Mouse (Mus musculus) testis, adult 2 months (tissue): ENCODE results near the gene Tbck. TPM values are rescaled to one million over a fixed set of nuclear protein-coding genes. Genes with fewer than 3 reads are reported as not detected.

Experiments used
- H3K27ac ChIP-seq: fragments of 200-500 bp; 2 replicates; pipeline ENCODE4 v1.5.1; 2012; ENCODE audit warnings: low read depth, low read length; ENCODE audit not compliant: control insufficient read depth, insufficient read depth
- H3K27me3 ChIP-seq: fragments of 200-500 bp; 2 replicates; pipeline ENCODE4 v1.6.1; 2012; ENCODE audit warnings: mild to moderate bottlenecking, low read length, moderate library complexity; ENCODE audit not compliant: control insufficient read depth, insufficient read depth
- H3K36me3 ChIP-seq: fragments of 200-500 bp; 2 replicates; pipeline ENCODE4 v1.6.1; 2012; ENCODE audit warnings: mild to moderate bottlenecking, low read length; ENCODE audit not compliant: control insufficient read depth, insufficient read depth
- H3K4me1 ChIP-seq: fragments of 200-500 bp; 2 replicates; pipeline ENCODE4 v1.6.1; 2012; ENCODE audit warnings: low read length; ENCODE audit not compliant: control insufficient read depth, insufficient read depth
- H3K4me3 ChIP-seq: fragments of 200-500 bp; 2 replicates; pipeline ENCODE4 v1.5.1; 2012; ENCODE audit warnings: low read depth, mild to moderate bottlenecking, low read length, moderate library complexity, mixed read lengths; ENCODE audit not compliant: control insufficient read depth
- CTCF ChIP-seq: fragments of 200-500 bp; IDR thresholded peaks from 2 replicates; pipeline ENCODE4 v1.5.1; 2012; ENCODE audit warnings: low read depth, mild to moderate bottlenecking, inconsistent platforms, low read length, moderate library complexity; ENCODE audit not compliant: control insufficient read depth, insufficient read depth, insufficient replicate concordance
- POLR2A ChIP-seq: fragments of 200-500 bp; IDR thresholded peaks from 2 replicates; pipeline ENCODE4 v1.6.1; 2012; ENCODE audit warnings: low read depth, mild to moderate bottlenecking, inconsistent platforms, low read length, moderate library complexity; ENCODE audit not compliant: control insufficient read depth
- polyA plus RNA-seq: library from polyadenylated mRNA; depleted of rRNA; stranded (reverse); fragments of >200 nt; gene quantifications from 2 replicates; pipeline ENCODE4 v1.2.3, GENCODE M21; 2012

Gene Tbck
- polyA plus RNA-seq, 1 experiment: 2.3 TPM

- H3K36me3 ChIP-seq: no peaks in the 10 kb centered on the region
- no peak overlapping the region for H3K4me3 ChIP-seq
- no peaks in the 10 kb centered on the region for H3K4me1 ChIP-seq
- no peak overlapping the region for H3K27ac ChIP-seq
- TF ChIP-seq POLR2A (no peak), CTCF (no peak)
- no peaks in the 10 kb centered on the region for H3K27me3 ChIP-seq
Measured at GRCm38 (mm10) chr3:132813706-132814497, 130.0 kb downstream of the Tbck start.

GRCm38 (mm10) chr3:132814791-132815496 lies 131.0 kb downstream of the Tbck start:
- no peak overlapping the region for H3K27ac ChIP-seq
- no peaks in the 10 kb centered on the region for H3K27me3 ChIP-seq
- H3K4me3 ChIP-seq: no peak overlapping the region
- H3K36me3 ChIP-seq: no peaks in the 10 kb centered on the region
- TF ChIP-seq POLR2A (no peak), CTCF (no peak)
- H3K4me1 ChIP-seq: no peaks in the 10 kb centered on the region

- H3K27ac ChIP-seq: no peak overlapping the region
- no peak for TF ChIP-seq CTCF
- no peak for TF ChIP-seq POLR2A
- no peak overlapping the region for H3K4me3 ChIP-seq
- no peaks in the 10 kb centered on the region for H3K27me3 ChIP-seq
- no peaks in the 10 kb centered on the region for H3K36me3 ChIP-seq
- no peaks in the 10 kb centered on the region for H3K4me1 ChIP-seq
Measured at GRCm38 (mm10) chr3:132815497-132816326, 131.8 kb downstream of the Tbck start.

- Histone ChIP-seq H3K4me1 (no peaks in the 10 kb centered on the region), H3K4me3 (no peak overlapping the region), H3K27me3 (no peaks in the 10 kb centered on the region), H3K36me3 (no peaks in the 10 kb centered on the region), H3K27ac (no peak overlapping the region)
- no peak for TF ChIP-seq CTCF
Measured at GRCm38 (mm10) chr3:132819408-132819807, 135.5 kb downstream of the Tbck start.

- Histone ChIP-seq H3K27me3 (no peaks in the 10 kb centered on the region), H3K4me3 (no peak overlapping the region), H3K4me1 (no peaks in the 10 kb centered on the region), H3K36me3 (no peaks in the 10 kb centered on the region), H3K27ac (no peak overlapping the region)
- TF ChIP-seq POLR2A (no peak), CTCF (no peak)
Measured at GRCm38 (mm10) chr3:132831179-132831873, 147.4 kb downstream of the Tbck start.

- H3K27ac ChIP-seq: no peak overlapping the region
- H3K27me3 ChIP-seq: no peaks in the 10 kb centered on the region
- no peak for TF ChIP-seq CTCF
- TF ChIP-seq POLR2A: no peak
Measured at GRCm38 (mm10) chr3:132835118-132835794, 151.3 kb downstream of the Tbck start.

More at GRCm38 (mm10) chr3:132835118-132835794, 151.3 kb downstream of the Tbck start:
- Histone ChIP-seq H3K4me1 (no peaks in the 10 kb centered on the region), H3K4me3 (no peak overlapping the region), H3K36me3 (no peaks in the 10 kb centered on the region)
